Mouse (Mus musculus): Measurements from ENCODE around the gene Fam155a. TPM values are rescaled to one million over a fixed set of nuclear protein-coding genes. Genes with fewer than 3 reads are reported as not detected.
"Not testable (repeated sequence)": the region's sequence is repeated elsewhere in the genome, so short reads cannot be mapped to it uniquely, and the experiment has no call there.

Fam155a gene
- total RNA-seq, 4 experiments from 2014 or later: 8.3 to 13.6 (median 10.9) TPM

GRCm38 (mm10) chr8:9398040-9398439, 372.9 kb downstream of the Fam155a start:
- no peak for DNase-seq

- DNase-seq: no peak
Observed at GRCm38 (mm10) chr8:9394670-9395069, 376.3 kb downstream of the Fam155a start.

GRCm38 (mm10) chr8:9393246-9393645, 377.7 kb downstream of the Fam155a start:
- DNase-seq: no peak

GRCm38 (mm10) chr8:9390229-9390628, 380.7 kb downstream of the Fam155a start:
- DNase-seq: not testable (repeated sequence)

GRCm38 (mm10) chr8:9369201-9369600, 401.8 kb downstream of the Fam155a start:
- no peak for DNase-seq

- DNase-seq: no peak
Observed at GRCm38 (mm10) chr8:9367721-9368120, 403.2 kb downstream of the Fam155a start.

GRCm38 (mm10) chr8:9365381-9365780, 405.6 kb downstream of the Fam155a start:
- no peak for DNase-seq

- DNase-seq: peak; percentile 11
Observed at GRCm38 (mm10) chr8:9348523-9349135, 422.3 kb downstream of the Fam155a start.

GRCm38 (mm10) chr8:9347163-9347562, 423.8 kb downstream of the Fam155a start:
- DNase-seq: no peak

GRCm38 (mm10) chr8:9344136-9344535, 426.8 kb downstream of the Fam155a start:
- no peak for DNase-seq

- no peak for DNase-seq
Observed at GRCm38 (mm10) chr8:9342998-9343397, 428.0 kb downstream of the Fam155a start.

GRCm38 (mm10) chr8:9342593-9342992, 428.4 kb downstream of the Fam155a start:
- DNase-seq: no peak

- no peak for DNase-seq
Observed at GRCm38 (mm10) chr8:9337905-9338304, 433.1 kb downstream of the Fam155a start.

- DNase-seq: no peak
Observed at GRCm38 (mm10) chr8:9335933-9336303, 435.0 kb downstream of the Fam155a start.

GRCm38 (mm10) chr8:9335285-9335932, 435.6 kb downstream of the Fam155a start:
- DNase-seq: no peak

GRCm38 (mm10) chr8:9332766-9333165, 438.2 kb downstream of the Fam155a start:
- no peak for DNase-seq

GRCm38 (mm10) chr8:9309456-9309855, 461.5 kb downstream of the Fam155a start:
- DNase-seq: no peak

GRCm38 (mm10) chr8:9303526-9304135, 467.3 kb downstream of the Fam155a start:
- DNase-seq: no peak

GRCm38 (mm10) chr8:9295046-9295445, 475.9 kb downstream of the Fam155a start:
- DNase-seq: no peak

- no peak for DNase-seq
Observed at GRCm38 (mm10) chr8:9292532-9292931, 478.4 kb downstream of the Fam155a start.

- DNase-seq: no peak
Observed at GRCm38 (mm10) chr8:9288015-9288729, 482.8 kb downstream of the Fam155a start.

GRCm38 (mm10) chr8:9274117-9274516, 496.8 kb downstream of the Fam155a start:
- DNase-seq: no peak

- DNase-seq: no peak
Observed at GRCm38 (mm10) chr8:9264378-9264777, 506.6 kb downstream of the Fam155a start.
